Mouse (Mus musculus) lung, postnatal 10 days (tissue): ENCODE data around the gene Pfn4.
"Not testable (repeated sequence)": the region's sequence is repeated elsewhere in the genome, so short reads cannot be mapped to it uniquely, and the experiment has no call there.

ENCODE experiments used
- DNase-seq: peaks from one replicate; pipeline ENCODE4 v3.0.0; 2021

Gene Pfn4

GRCm38 (mm10) chr12:4788128-4788527, 19.3 kb downstream of the Pfn4 start:
- DNase-seq: not testable (repeated sequence)

- no peak for DNase-seq
Observed at GRCm38 (mm10) chr12:4793718-4794117, 24.9 kb downstream of the Pfn4 start.

GRCm38 (mm10) chr12:4797471-4797870, 28.6 kb downstream of the Pfn4 start:
- DNase-seq: not testable (repeated sequence)

- no peak for DNase-seq
Observed at GRCm38 (mm10) chr12:4811036-4811435, 42.2 kb downstream of the Pfn4 start.

- DNase-seq: no peak
Observed at GRCm38 (mm10) chr12:4811705-4812104, 42.9 kb downstream of the Pfn4 start.

- peak; percentile 73 for DNase-seq
Observed at GRCm38 (mm10) chr12:4813636-4814035, 44.8 kb downstream of the Pfn4 start.

- no peak for DNase-seq
Observed at GRCm38 (mm10) chr12:4816680-4817360, 48.0 kb downstream of the Pfn4 start.

- DNase-seq: peak; percentile 99
Observed at GRCm38 (mm10) chr12:4817361-4818101, 48.7 kb downstream of the Pfn4 start, which contains the start of gene Sf3b6. Gene Sf3b6, plus strand, starts transcription at chr12:4817544.

GRCm38 (mm10) chr12:4827256-4827655, 58.4 kb downstream of the Pfn4 start:
- DNase-seq: no peak
